Mouse (Mus musculus) adrenal gland, adult 18-20 months (tissue): ENCODE measurements at regions not wholly inside any gene's neighbourhood (a gene's known extent, or its start where the extent isn't known, plus 50 kb on each side); places are given as distances from the start of the nearest gene placed in this dataset.

Source experiments
- DNase-seq, 2 experiments: peaks; one replicate each; pipeline ENCODE4 v3.0.0; 2021 to 2022; ENCODE audit warnings: low spot score in 2 of 2

DNA sequence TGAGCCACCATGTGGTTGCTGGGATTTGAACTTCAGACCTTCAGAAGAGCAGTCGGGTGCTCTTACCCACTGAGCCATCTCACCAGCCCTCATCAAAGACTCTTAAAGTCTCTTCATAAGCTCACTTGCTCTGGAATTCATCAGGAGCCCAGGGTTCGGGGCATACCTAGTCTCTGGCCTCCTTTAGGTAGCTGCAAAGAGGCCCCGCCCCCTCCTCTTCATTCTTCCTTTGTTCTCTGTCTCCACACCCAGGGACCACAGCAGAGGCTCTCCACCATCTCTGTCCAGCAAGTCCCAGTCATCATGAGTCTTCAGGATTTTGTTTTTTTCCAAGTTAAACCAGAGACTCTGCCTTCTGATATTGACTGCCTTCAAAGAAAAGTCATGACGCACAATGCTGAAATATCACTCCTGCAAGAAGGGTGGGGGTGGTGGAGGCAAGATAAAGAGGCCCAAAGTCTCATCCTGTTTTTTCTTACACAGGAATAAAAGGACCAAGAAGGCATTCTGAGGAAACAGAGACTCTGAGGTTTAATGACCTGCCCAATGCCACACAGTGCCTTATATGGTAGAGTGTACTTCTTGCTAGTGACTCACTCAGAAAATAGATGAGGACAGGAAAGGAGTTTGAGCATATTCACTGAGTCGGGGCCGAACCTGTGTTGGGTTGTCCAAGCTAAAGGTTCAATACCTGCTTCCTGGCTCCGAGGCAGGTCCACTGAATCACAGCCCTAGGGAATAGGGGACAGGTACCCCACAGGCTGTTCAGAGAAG lies 211.9 kb downstream of the Xxylt1 start:
- no peak for DNase-seq

GRCm38 (mm10) chr16:30870110-30870509 lies 211.1 kb downstream of the Xxylt1 start:
- peak; percentile 44 to 59 for DNase-seq

GRCm38 (mm10) chr16:30870676-30871075 lies 210.6 kb downstream of the Xxylt1 start:
- DNase-seq, result no peak

- no peak for DNase-seq
These were observed 209.1 kb downstream of the Xxylt1 start for GRCm38 (mm10) chr16:30872147-30872546.

GRCm38 (mm10) chr16:30873493-30874211 lies 207.6 kb downstream of the Xxylt1 start:
- no peak for DNase-seq

- DNase-seq, result no peak
These were observed 205.9 kb downstream of the Xxylt1 start for GRCm38 (mm10) chr16:30875235-30875829.

GRCm38 (mm10) chr16:30878821-30879220 lies 202.4 kb downstream of the Xxylt1 start:
- no peak for DNase-seq

DNA sequence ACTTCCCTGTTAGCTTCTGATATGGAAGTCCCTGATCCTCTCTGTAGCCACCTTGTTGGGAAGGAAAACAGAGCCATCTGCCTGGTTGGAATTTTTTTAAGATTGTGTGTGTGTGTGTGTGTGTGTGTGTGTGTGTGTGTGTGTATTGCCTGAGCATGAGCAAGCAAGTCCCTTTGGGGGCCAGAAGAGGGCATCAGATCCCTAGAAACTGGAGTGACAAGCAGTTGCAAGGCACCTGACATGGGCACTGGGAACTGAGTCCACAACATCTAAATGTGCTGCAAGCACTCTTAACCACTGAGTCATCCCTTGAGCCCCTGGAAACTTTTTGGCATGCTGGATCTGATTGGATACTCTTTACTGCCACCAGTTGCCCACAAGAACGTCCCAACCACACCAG lies 201.4 kb downstream of the Xxylt1 start:
- DNase-seq, result no peak

GRCm38 (mm10) chr16:30880682-30881081 lies 200.6 kb downstream of the Xxylt1 start:
- DNase-seq, result no peak

- DNase-seq, result no peak
These were observed 200.0 kb downstream of the Xxylt1 start for GRCm38 (mm10) chr16:30881186-30881585.

GRCm38 (mm10) chr16:30883490-30884188 lies 197.6 kb downstream of the Xxylt1 start:
- DNase-seq, result no peak

GRCm38 (mm10) chr16:30884189-30884551 lies 197.1 kb downstream of the Xxylt1 start:
- no peak for DNase-seq

- no peak for DNase-seq
These were observed 194.2 kb downstream of the Xxylt1 start for GRCm38 (mm10) chr16:30886982-30887381.

- no peak for DNase-seq
These were observed 193.7 kb downstream of the Xxylt1 start for GRCm38 (mm10) chr16:30887536-30887935.

GRCm38 (mm10) chr16:30888556-30889323 lies 192.5 kb downstream of the Xxylt1 start:
- no peak for DNase-seq

GRCm38 (mm10) chr16:30892606-30893005 lies 188.6 kb downstream of the Xxylt1 start:
- no peak for DNase-seq

GRCm38 (mm10) chr16:30894086-30894485 lies 187.1 kb downstream of the Xxylt1 start:
- DNase-seq, result no peak

DNA sequence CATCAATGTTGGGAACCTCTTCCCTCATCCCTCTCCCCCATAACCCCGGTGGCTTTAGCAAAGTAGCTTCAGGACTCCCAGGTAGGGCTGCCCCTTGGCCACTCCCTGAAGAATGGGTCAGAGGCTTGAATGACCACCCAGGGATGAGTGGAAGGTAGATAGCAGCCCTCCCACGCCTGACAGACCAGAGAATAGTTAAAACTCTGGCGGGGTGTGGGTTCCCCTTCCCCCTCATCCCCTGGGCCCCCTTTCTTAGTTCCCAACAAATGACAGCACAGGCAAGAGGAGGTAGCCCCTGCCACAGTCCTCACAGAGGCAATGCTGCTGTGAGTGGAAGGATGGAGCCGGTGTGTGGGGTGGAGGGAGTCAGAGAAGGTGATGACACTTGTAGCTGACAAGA lies 186.2 kb downstream of the Xxylt1 start:
- DNase-seq, result no peak

DNA sequence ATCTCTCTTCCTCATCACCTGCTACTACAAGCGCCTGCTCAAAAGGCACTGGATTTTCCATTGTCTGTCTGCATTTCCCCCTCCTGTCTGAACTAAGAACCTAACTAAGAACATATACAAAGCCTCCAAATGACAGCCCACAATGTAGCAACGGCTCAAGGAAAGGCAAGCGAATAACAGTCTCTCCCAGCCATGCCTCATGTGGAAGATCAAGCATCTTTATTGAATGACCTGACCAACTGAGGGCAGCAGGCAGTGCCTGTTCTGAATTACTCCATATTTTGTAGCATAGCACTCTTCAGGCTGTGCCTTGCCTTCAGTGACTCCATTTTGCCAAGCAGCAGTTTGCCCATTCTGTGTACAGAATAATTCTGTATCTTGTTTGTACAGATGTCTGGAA lies 183.9 kb downstream of the Xxylt1 start:
- DNase-seq, result no peak

DNA sequence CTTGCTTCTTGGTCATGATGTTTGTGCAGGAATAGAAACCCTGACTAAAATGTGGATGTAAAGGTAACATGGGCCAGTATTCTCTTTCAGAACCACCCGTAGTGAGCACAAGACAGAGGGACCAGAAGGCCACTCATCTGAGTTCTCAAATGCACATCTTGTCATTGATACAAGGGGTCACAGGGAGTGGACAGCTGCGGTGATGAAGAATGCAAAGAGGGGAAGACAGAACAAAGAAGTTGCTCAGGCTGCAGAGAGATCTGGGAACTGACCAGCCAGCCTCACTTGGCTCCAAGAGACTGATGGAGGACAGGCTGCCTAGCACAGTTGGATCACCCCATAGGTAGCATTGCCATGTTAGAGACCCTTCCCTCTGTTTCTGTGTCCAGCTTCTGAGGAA lies 181.1 kb downstream of the Xxylt1 start:
- DNase-seq, result no peak

DNA sequence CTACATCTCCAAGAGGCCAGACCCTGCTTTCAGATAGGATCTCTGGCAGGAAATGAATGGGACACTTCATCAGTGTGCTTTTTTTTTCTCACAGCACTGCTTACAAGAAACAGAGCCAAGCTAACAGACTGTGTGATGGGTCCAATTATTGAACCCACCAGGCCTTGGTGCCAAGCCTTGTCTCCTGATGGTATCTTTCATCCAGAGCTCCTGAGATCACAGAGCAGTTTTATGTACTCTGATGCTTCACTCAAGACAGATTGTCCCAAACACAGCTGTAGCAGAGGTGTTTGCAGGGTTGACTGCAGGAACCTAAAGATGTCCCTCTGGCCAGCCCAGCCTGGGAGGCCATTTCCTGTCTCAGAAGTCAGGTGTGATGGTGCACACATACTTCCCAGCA lies 179.9 kb downstream of the Xxylt1 start:
- no peak for DNase-seq
